Mouse (Mus musculus) adrenal gland, postnatal 4 days (tissue): ENCODE results near the gene Chic1. TPM values are rescaled to one million over a fixed set of nuclear protein-coding genes. Genes with fewer than 3 reads are reported as not detected.

ENCODE experiments used
- DNase-seq, 2 experiments: peaks; one replicate each; pipeline ENCODE4 v3.0.0; 2021 to 2022; ENCODE audit warnings: low spot score in 2 of 2, mixed read lengths in 2 of 2
- total RNA-seq, 2 experiments: library from RNA; stranded (reverse); gene quantifications; 2 replicates each; pipeline ENCODE4 v1.2.3; 2021

The Chic1 gene
- total RNA-seq, 2 experiments from 2014 or later, result 6.7 to 7.3 TPM

DNA sequence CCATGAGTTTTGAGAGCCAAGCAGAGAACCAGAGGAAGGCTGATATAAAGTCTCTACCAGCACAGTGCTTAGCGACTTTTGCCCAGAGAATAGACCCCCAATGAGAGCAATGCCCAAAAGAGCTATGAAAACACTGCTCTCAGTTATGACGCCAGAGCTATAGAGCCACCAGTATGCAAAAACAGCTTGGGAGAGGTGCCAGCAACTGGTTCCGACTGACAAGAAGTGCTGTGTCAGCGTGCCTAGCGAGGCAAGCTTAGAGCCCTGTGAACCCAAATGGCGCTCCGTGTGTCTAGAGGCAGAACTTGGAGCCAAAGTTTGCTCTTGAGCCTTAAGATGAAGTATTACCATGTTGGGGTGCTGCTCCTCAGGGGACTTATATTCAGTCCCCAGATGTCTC lies 71.4 kb downstream of the Chic1 start:
- DNase-seq, result no peak

GRCm38 (mm10) chrX:103432293-103432692 lies 76.0 kb downstream of the Chic1 start:
- no peak for DNase-seq

DNA sequence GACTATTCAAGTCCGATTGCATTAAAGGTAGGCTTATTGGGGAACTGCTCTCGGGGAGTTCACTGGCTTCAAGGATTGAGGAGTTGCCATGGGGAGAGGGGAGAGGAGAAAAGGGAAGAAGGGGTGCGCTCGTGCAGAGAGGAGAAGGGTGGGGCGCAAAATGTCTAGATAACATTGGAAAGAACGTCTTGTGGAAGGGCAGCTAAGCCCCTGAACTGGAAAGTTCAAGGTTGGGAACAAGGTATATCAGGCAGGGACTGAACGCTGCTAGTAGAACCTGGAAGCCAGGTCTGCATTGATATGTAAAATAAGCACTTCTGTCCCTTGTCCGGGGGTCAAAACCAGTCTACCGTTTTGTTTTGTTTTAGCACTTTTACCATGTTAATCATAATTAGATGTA lies 81.7 kb downstream of the Chic1 start:
- no peak for DNase-seq

DNA sequence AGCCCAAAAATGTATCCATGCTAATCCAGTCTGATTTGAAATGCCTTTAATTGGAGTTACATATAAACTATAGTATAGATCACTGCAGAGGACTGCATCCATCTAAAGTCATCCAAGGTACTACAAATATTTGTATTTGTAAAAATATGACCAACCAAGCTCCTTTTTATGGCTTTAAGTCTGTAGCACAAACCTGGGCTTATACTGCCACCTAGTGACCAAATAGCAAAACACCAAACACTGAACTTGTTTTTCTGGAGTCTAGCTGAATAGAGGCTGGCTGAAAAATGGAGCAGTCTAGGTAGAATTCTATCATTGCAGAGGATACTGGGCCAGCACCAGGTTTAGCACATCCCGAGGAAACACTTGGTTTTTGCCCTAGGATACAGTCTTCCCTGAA lies 84.5 kb downstream of the Chic1 start:
- no peak for DNase-seq

- no peak for DNase-seq
Observed at GRCm38 (mm10) chrX:103443755-103444154, 87.5 kb downstream of the Chic1 start.

Other genes starting within 250 kb of the Chic1 start
- gene Nap1l2, start 169.8 kb upstream of the Chic1 start, total RNA-seq, result 1 to 10 TPM; 2.1 to 2.5 TPM
- gene Cdx4, start 35.1 kb upstream of the Chic1 start, total RNA-seq, result not detected
- under 1 TPM in 1 of 2 experiments, not detected in 1; 0.54 TPM for gene Tsx, start 58.0 kb downstream of the Chic1 start, total RNA-seq
- gene Gm26992, start 65.5 kb downstream of the Chic1 start, total RNA-seq, result not detected